Mouse (Mus musculus) lung, postnatal 10 days (tissue): ENCODE results near the gene Dclk2.

ENCODE experiments used
- DNase-seq: peaks from one replicate; pipeline ENCODE4 v3.0.0; 2021

Gene Dclk2

GRCm38 (mm10) chr3:86887512-86887911 lies 33.1 kb downstream of the Dclk2 start:
- no peak for DNase-seq

GRCm38 (mm10) chr3:86885180-86885579 lies 35.5 kb downstream of the Dclk2 start:
- no peak for DNase-seq

GRCm38 (mm10) chr3:86884481-86884880 lies 36.2 kb downstream of the Dclk2 start:
- no peak for DNase-seq

GRCm38 (mm10) chr3:86883985-86884384 lies 36.7 kb downstream of the Dclk2 start:
- DNase-seq, result no peak

- DNase-seq, result no peak
These were observed 44.7 kb downstream of the Dclk2 start for GRCm38 (mm10) chr3:86875912-86876311.

- DNase-seq, result no peak
These were observed 47.5 kb downstream of the Dclk2 start for GRCm38 (mm10) chr3:86873092-86873600.

GRCm38 (mm10) chr3:86870952-86871351 lies 49.7 kb downstream of the Dclk2 start:
- DNase-seq, result no peak

- DNase-seq, result no peak
These were observed 50.2 kb downstream of the Dclk2 start for GRCm38 (mm10) chr3:86870411-86870810.

- DNase-seq, result no peak
These were observed 51.9 kb downstream of the Dclk2 start for GRCm38 (mm10) chr3:86868721-86869120.

GRCm38 (mm10) chr3:86863327-86864008 lies 57.2 kb downstream of the Dclk2 start:
- DNase-seq, result no peak

GRCm38 (mm10) chr3:86862939-86863311 lies 57.7 kb downstream of the Dclk2 start:
- DNase-seq, result peak; percentile 2

- no peak for DNase-seq
These were observed 58.3 kb downstream of the Dclk2 start for GRCm38 (mm10) chr3:86862245-86862938.

GRCm38 (mm10) chr3:86859791-86860190 lies 60.9 kb downstream of the Dclk2 start:
- no peak for DNase-seq

GRCm38 (mm10) chr3:86858699-86859098 lies 62.0 kb downstream of the Dclk2 start:
- DNase-seq, result no peak

GRCm38 (mm10) chr3:86857833-86858398 lies 62.7 kb downstream of the Dclk2 start:
- no peak for DNase-seq

- DNase-seq, result peak; percentile 31
These were observed 67.8 kb downstream of the Dclk2 start for GRCm38 (mm10) chr3:86852867-86853266.

GRCm38 (mm10) chr3:86851131-86851530 lies 69.5 kb downstream of the Dclk2 start:
- DNase-seq, result no peak

- DNase-seq, result no peak
These were observed 70.1 kb downstream of the Dclk2 start for GRCm38 (mm10) chr3:86850394-86851030.

- DNase-seq, result no peak
These were observed 71.3 kb downstream of the Dclk2 start for GRCm38 (mm10) chr3:86849337-86849736.

- no peak for DNase-seq
These were observed 73.1 kb downstream of the Dclk2 start for GRCm38 (mm10) chr3:86847536-86847935.

GRCm38 (mm10) chr3:86846036-86846435 lies 74.6 kb downstream of the Dclk2 start:
- DNase-seq, result no peak

- DNase-seq, result peak; percentile 16
These were observed 75.1 kb downstream of the Dclk2 start for GRCm38 (mm10) chr3:86845578-86845977.

- DNase-seq, result no peak
These were observed 75.7 kb downstream of the Dclk2 start for GRCm38 (mm10) chr3:86844804-86845481.
